Mouse (Mus musculus): ENCODE measurements around the gene Glrx5. TPM values are rescaled to one million over a fixed set of nuclear protein-coding genes. Genes with fewer than 3 reads are reported as not detected.
A peak's percentile ranks its signal among the peaks of the same experiment; 100 is the strongest.

Gene Glrx5
- polyA plus RNA-seq, 1 experiment from 2014 or later = 148 TPM

DNA sequence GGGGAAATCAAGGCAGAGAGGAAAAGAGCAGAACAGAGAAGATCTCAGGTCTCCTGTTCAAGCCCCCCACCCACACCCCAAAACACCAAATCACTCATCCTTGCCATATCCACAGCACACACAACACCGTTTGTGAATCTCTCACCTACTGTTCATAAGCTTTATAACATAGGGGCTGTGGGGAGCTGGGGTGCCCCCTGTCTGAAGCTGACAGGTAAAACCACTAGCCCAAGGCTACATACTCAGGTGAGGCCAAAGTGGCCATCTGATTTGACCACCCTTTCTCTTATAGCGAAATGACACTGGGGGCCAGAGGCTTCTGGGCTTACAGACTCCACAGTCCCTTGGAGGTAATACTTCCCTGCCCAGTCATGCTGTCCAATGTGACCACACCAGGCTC is 24.3 kb upstream of the Glrx5 start:
- H3K4me2 ChIP-seq (replicated peaks) = no peak overlapping the region
- H3K27me3 ChIP-seq = peaks cover 53% of the 10 kb centered on the region
- H3K27ac ChIP-seq = no peak overlapping the region

DNA sequence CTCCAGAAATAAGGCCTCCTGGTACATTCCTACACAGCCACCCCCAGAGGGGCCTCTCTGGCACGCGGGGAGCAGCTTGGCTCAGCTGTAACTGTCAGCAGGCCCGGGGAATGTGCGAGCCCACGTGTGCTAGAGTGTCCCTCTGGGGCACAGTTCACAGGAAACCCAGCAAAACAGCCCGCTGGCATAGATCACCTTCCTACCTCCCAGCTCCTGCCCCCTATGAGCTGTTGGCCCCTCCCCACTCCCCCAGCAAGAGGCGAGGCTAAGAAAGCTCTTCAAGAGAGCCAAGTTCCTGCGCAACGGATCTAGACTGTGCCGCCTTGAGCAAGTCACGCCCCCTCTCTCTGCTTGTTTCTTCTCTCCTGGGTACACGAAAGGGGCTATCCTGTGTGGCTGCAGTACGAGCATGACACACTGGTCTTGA is 23.7 kb upstream of the Glrx5 start:
- H3K4me2 ChIP-seq (replicated peaks) = peak overlapping the region; percentile 98
- H3K9me3 ChIP-seq = no peaks in the 10 kb centered on the region
- no peaks in the 10 kb centered on the region for H3K36me3 ChIP-seq
- H3K9ac ChIP-seq (replicated peaks) = no peak overlapping the region
- peak; percentile 49; the same call in 1 of the 2 replicates for ATAC-seq
- peaks cover 56% of the 10 kb centered on the region for H3K27me3 ChIP-seq
- peaks cover 20% of the 10 kb centered on the region for H3K4me1 ChIP-seq (replicated peaks)
- H3K4me3 ChIP-seq (replicated peaks) = peak overlapping the region; percentile 57
- WGBS = 5% methylated on average over 13 of the region's 13 CpGs
- H3K27ac ChIP-seq = no peak overlapping the region

More for the DNA sequence above, 24.3 kb upstream of the Glrx5 start:
- Histone ChIP-seq H3K4me3 (replicated peaks) (no peak overlapping the region), H3K36me3 (no peaks in the 10 kb centered on the region), H3K4me1 (replicated peaks) (peaks cover 21% of the 10 kb centered on the region), H3K9me3 (no peaks in the 10 kb centered on the region), H3K9ac (replicated peaks) (no peak overlapping the region)
- no peak for ATAC-seq
- WGBS = 61% methylated on average over 2 of the region's 2 CpGs

DNA sequence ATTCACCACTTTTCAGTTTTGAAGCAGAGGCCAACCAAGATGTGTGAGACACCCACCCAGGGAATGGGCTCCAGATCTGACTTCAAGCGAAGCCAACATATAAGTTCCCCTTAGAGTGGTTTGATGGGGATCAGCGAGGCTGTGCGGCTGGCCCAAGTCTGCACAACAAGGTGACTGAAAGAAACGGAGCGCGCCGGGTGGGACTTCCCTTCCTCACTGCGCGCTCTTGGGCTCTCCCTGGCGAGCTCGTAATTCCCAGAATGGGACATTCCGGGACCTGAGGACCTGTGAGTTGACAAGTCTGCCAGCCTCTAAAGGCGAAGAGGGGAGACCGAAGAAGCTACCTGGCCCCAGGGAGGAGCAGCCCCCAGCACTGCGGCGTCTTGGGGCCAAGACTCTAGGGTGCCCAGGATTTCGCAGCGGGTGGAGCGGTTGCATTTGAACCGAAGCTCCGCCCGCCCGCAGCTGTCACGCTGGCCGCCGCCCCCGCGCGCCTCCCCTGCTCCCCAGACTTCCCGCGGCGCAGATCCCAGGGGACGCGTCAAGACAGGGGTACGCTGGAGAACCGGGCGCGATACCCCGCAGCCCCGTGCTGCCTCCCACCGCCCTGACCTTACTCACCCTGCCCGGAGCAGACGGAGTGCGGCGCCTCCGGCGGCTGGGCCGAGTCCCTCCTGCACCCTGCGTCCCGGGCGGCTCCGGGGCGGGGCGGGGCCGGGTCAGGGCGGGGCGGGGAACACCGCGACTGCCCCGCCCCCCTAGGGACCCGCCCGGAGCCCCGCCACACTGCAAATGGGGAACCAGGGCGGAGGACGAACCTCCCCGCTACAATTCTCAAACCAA is 22.9 kb upstream of the Glrx5 start, which contains the start of gene Syne3:
Gene Syne3 (minus strand): TSS at position 440 of the 843 bp plus-strand sequence.
- H3K27me3 ChIP-seq = peaks cover 53% of the 10 kb centered on the region
- H3K27ac ChIP-seq = no peak within 1 kb of the TSS
- WGBS = under 1% methylated on average over 64 of the region's 66 CpGs
- H3K9ac ChIP-seq (replicated peaks) = peak within 1 kb of the TSS; percentile 65
- ATAC-seq = peak; percentile 77
- H3K4me1 ChIP-seq (replicated peaks) = peaks cover 20% of the 10 kb centered on the region
- H3K36me3 ChIP-seq = no peaks in the 10 kb centered on the region
- H3K9me3 ChIP-seq = no peaks in the 10 kb centered on the region
- peak within 1 kb of the TSS; percentile 57 for H3K4me3 ChIP-seq (replicated peaks)
- H3K4me2 ChIP-seq (replicated peaks) = peak within 1 kb of the TSS; percentile 98

DNA sequence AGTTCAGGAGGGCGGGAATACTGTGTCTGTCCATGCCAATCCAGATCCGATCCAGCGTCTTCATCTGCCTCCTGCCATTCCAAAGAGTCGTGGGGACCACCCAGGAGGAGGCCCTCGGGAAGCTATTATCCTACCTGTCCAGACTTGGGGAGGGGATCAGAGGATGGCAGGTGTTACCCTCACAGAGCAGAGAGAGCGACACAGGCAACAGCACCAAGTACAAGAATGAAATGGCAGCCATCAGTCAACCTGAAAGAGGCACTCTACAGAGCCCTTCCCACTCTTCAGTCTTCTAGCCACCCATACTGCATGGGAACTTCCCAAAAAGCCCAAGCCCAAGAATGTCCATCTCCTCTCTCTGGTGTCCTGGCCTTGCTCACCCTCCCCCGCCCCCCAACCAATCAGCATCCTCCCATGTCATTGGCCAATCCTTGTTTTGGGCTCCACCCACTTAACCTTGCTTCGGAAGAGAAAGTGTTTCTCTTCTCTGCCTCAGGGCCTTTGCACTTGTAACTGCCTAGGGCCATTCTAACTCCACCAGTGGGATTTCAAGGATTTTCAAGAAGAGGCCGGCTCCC is 22.2 kb upstream of the Glrx5 start:
- H3K9me3 ChIP-seq = no peaks in the 10 kb centered on the region
- 14% methylated on average over 9 of the region's 9 CpGs for WGBS
- H3K27me3 ChIP-seq = peaks cover 53% of the 10 kb centered on the region
- H3K4me1 ChIP-seq (replicated peaks) = peaks cover 20% of the 10 kb centered on the region
- peak; percentile 41; the same call in 1 of the 2 replicates for ATAC-seq
- H3K27ac ChIP-seq = no peak overlapping the region
- H3K9ac ChIP-seq (replicated peaks) = peak overlapping the region; percentile 65
- H3K36me3 ChIP-seq = no peaks in the 10 kb centered on the region
- peak overlapping the region; percentile 57 for H3K4me3 ChIP-seq (replicated peaks)
- peak overlapping the region; percentile 98 for H3K4me2 ChIP-seq (replicated peaks)

DNA sequence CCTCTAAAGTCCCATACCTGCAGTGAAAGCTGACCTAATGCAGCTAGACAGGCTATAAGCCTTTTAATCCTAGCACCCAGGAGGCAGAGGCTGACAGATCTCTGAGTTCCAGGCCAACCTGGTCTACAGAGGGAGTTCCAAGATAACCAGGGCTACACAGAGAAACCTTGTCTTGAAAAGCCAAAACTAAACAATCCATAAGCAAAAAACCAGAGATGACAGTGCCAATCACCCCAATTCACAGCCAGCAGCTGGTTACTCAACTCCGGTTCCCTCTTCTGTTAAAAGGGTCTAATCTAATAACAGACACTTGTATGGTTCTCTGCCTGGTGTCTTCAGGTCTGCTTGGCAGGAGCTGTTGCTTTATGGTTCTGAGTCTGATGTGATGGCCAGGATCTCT is 20.9 kb upstream of the Glrx5 start:
- no peak overlapping the region for H3K27ac ChIP-seq
- H3K27me3 ChIP-seq = peaks cover 53% of the 10 kb centered on the region

DNA sequence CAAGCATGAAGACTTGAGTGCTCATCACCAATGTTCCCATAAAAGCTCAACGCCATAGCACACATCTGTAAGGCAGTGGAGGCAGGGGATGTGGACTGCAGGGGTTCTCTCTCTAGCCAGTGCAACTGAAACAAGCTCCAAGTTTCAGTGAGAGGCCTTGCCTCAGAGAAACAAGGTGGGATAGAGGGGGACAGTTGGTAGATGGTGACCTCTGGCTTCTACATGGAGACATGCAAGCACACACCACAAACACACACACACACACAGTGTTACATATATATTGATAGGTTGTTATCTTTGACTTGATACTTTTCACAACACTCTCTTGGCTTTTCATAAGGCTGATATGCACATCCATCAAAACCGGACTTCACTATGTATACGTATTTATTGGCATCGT is 20.2 kb upstream of the Glrx5 start:
- H3K4me3 ChIP-seq (replicated peaks) = no peak overlapping the region
- no peaks in the 10 kb centered on the region for H3K36me3 ChIP-seq
- ATAC-seq = no peak
- peaks cover 20% of the 10 kb centered on the region for H3K4me1 ChIP-seq (replicated peaks)
- no peak overlapping the region for H3K9ac ChIP-seq (replicated peaks)
- no peak overlapping the region for H3K4me2 ChIP-seq (replicated peaks)
- WGBS = 94% methylated on average over 4 of the region's 4 CpGs
- H3K27me3 ChIP-seq = peaks cover 48% of the 10 kb centered on the region
- no peak overlapping the region for H3K27ac ChIP-seq
- no peaks in the 10 kb centered on the region for H3K9me3 ChIP-seq

More for the DNA sequence above, 20.9 kb upstream of the Glrx5 start:
- 91% methylated on average over 1 of the region's 1 CpGs for WGBS
- Histone ChIP-seq H3K4me2 (replicated peaks) (no peak overlapping the region), H3K9ac (replicated peaks) (no peak overlapping the region), H3K36me3 (no peaks in the 10 kb centered on the region), H3K9me3 (no peaks in the 10 kb centered on the region), H3K4me1 (replicated peaks) (peaks cover 20% of the 10 kb centered on the region), H3K4me3 (replicated peaks) (no peak overlapping the region)
- no peak for ATAC-seq

DNA sequence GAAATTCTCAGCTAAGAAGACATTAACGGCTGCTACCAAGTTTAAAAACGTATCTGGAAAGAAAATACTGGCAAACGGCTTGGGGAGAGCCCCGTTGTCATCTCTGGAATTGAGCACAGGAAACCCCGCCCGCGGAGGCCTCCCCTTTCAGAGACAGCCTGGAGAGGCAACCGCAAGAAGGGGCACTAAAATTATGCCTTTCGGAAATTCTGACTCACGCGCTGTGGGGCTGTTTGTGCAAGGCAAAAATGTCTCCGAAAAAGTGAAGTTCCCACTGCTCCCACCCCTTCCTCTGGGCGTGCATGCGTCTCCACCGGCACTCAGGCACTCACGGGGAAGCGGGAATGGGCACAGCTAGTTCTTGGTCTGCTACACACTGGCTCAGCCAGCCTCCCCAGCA is 19.4 kb upstream of the Glrx5 start:
- 63% methylated on average over 17 of the region's 17 CpGs for WGBS
- Histone ChIP-seq H3K9ac (replicated peaks) (no peak overlapping the region), H3K4me3 (replicated peaks) (no peak overlapping the region), H3K36me3 (no peaks in the 10 kb centered on the region), H3K9me3 (no peaks in the 10 kb centered on the region), H3K4me1 (replicated peaks) (peaks cover 20% of the 10 kb centered on the region), H3K4me2 (replicated peaks) (no peak overlapping the region), H3K27ac (no peak overlapping the region), H3K27me3 (peaks cover 40% of the 10 kb centered on the region)
- ATAC-seq = no peak

DNA sequence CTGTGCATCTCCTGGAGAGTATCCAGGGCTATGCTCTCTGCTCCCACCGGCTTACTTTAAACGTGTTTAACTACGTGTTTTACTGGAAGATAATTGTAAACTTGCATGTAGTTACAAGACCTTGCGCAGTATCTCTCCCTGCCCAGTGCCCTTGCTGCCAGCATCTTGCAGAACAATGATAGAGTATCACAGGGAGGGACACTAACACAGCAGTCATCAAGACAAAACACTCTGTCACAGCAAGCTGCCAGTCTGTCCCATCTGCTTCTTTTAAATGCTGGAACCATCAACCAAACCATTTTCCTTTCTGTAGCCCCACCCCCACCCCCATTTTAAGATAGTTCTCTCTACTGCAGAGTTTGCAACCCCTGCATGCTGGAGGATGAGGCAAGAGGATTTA is 16.3 kb upstream of the Glrx5 start:
- Histone ChIP-seq H3K9ac (replicated peaks) (no peak overlapping the region), H3K36me3 (no peaks in the 10 kb centered on the region), H3K9me3 (no peaks in the 10 kb centered on the region), H3K4me1 (replicated peaks) (peaks cover 6% of the 10 kb centered on the region; the same call in 1 of the 2 replicates), H3K4me2 (replicated peaks) (no peak overlapping the region), H3K4me3 (replicated peaks) (no peak overlapping the region), H3K27ac (no peak overlapping the region), H3K27me3 (peaks cover 9% of the 10 kb centered on the region; the same call in 1 of the 2 replicates)
- ATAC-seq = no peak
- WGBS = 73% methylated on average over 4 of the region's 4 CpGs

DNA sequence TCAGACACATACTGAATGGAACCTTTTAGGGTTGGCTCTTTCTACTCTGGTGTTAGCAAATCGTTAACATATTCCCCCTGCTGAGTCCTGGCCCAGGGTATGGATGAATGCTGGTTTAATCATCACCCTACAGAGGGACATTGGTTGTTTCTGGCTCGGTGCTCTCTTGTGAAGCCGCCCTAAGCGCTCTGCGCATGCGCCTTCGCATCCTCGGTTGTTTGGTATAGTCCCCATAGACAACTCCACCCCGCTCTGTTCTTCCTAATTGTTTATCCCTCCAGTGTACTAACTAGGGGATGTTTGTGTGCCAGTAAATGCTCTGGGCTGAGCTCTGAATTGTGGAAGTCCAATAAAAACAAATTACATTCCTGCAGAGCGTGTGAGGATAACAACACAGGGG is 15.8 kb upstream of the Glrx5 start:
- 78% methylated on average over 10 of the region's 10 CpGs for WGBS
- H3K27me3 ChIP-seq = 0 out of 2 replicates have a peak, but pooled peaks cover 6% of the 10 kb centered on the region
- no peak overlapping the region for H3K4me3 ChIP-seq (replicated peaks)
- H3K27ac ChIP-seq = no peak overlapping the region
- no peaks in the 10 kb centered on the region for H3K36me3 ChIP-seq
- H3K9ac ChIP-seq (replicated peaks) = no peak overlapping the region
- H3K4me1 ChIP-seq (replicated peaks) = peaks cover 6% of the 10 kb centered on the region; the same call in 1 of the 2 replicates
- ATAC-seq = no peak
- H3K9me3 ChIP-seq = no peaks in the 10 kb centered on the region
- no peak overlapping the region for H3K4me2 ChIP-seq (replicated peaks)

DNA sequence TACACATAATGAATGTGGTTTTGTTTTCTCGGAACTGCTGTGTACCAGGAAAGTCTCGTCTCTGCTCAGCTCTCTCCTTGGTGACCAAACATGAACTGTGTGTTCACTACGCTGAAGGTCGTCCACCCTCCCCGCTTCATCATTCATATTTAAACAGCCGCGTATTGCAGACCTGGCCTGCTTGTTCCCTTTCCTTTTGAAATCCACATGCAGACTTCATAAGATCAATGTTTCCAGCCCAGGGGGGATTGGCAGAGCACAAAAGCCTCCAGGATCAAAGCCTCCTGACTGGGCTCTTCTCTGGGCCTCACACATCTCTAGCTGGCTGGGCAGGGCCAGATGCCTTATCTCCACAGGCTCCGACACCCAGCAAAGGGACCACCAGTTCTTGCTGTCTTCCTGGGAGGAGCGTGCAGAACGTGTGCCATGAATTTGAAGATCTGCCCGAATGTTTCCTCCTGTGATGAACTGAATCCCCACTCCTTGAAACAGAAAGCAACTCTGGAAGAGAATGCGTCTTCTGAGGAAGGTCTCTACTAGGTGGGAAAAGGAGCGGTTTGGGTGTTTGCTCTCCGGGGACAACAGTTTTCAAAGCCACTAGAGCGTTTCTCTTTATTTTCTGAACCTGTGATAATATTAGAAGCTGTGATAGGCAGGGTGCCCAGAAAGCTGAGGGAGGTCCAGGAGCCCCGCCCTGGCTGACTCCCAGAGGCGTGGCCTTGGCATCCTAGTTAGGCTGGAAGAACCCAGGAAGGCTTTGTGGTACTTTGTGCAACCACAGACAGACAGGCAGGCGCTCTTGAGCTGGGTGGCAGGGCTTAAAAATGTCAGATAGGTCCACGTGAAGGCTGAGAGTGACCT is 12.9 kb upstream of the Glrx5 start:
- Histone ChIP-seq H3K27me3 (no peaks in the 10 kb centered on the region), H3K9ac (replicated peaks) (no peak overlapping the region), H3K36me3 (0 out of 2 replicates have a peak, but pooled peaks cover 4% of the 10 kb centered on the region), H3K4me1 (replicated peaks) (peaks cover 6% of the 10 kb centered on the region; the same call in 1 of the 2 replicates), H3K9me3 (peaks cover 15% of the 10 kb centered on the region), H3K4me3 (replicated peaks) (no peak overlapping the region), H3K4me2 (replicated peaks) (no peak overlapping the region), H3K27ac (0 out of 2 replicates have a peak overlapping the region, but pooled peaks have one; percentile 48)
- WGBS = 51% methylated on average over 19 of the region's 19 CpGs
- ATAC-seq = 0 out of 2 replicates have a peak, but pooled peaks have one; percentile 50

DNA sequence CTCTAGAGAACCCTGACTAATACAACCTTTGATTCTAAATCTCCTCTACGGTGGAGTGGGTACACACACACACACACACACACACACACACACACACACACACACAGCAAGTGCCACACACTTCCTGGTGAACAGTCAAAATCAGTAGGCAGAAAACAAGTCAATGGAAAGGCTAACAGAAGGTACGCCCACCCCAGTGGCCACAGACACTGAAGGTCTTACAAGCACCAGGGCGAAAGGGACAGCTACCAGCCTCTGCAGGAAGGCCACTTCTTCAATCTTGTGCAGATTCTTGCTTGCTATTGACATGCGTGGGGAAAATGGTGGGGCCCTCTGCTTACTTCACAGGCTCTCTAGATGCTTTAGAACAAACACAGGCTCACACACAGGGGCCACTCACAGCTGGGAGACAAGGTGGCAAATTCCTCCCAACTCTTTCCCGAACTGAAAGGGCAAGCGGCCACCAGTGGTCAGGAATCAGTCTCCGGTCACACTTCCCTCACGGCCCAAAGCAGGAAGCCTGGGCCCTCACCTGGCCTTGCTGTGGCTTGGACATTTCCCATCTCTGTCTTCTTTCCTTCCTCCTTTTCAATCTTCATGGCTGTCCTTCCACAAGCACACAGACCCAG is 10.9 kb upstream of the Glrx5 start:
- H3K9ac ChIP-seq (replicated peaks) = no peak overlapping the region
- H3K36me3 ChIP-seq = 0 out of 2 replicates have a peak, but pooled peaks cover 4% of the 10 kb centered on the region
- WGBS = 84% methylated on average over 8 of the region's 8 CpGs

More for the DNA sequence above, 10.9 kb upstream of the Glrx5 start:
- no peaks in the 10 kb centered on the region for H3K27me3 ChIP-seq
- ATAC-seq = no peak
- H3K4me2 ChIP-seq (replicated peaks) = no peak overlapping the region
- peaks cover 6% of the 10 kb centered on the region; the same call in 1 of the 2 replicates for H3K4me1 ChIP-seq (replicated peaks)
- no peak overlapping the region for H3K4me3 ChIP-seq (replicated peaks)
- H3K27ac ChIP-seq = no peak overlapping the region
- peaks cover 15% of the 10 kb centered on the region for H3K9me3 ChIP-seq

Measured in midbrain, embryonic 13.5 days (tissue).